Mouse (Mus musculus): ENCODE data around the gene 4930404H24Rik. TPM values are rescaled to one million over a fixed set of nuclear protein-coding genes. Genes with fewer than 3 reads are reported as not detected.

Gene 4930404H24Rik
- polyA plus RNA-seq (2015; fragmentation: Illumina TruSeq; extraction: RNeasy Lipid Tissue Mini Kit (QIAGEN cat#74804); ENCODE audit: insufficient read depth, low read depth, low replicate concordance), result not detected

GRCm38 (mm10) chr2:153492573-153493392 lies at the start of gene 4930404H24Rik:
4930404H24Rik (plus strand) TSS chr2:153492790.

GRCm38 (mm10) chr2:153529931-153530766 lies 37.6 kb downstream of the 4930404H24Rik start, which contains the start of gene Nol4l:
Nol4l (minus strand) TSS chr2:153529971.

Other genes starting within 250 kb of the 4930404H24Rik start
- 2.8 TPM for gene Kif3b, start 201.4 kb upstream of the 4930404H24Rik start, polyA plus RNA-seq (2015; fragmentation: Illumina TruSeq; extraction: RNeasy Lipid Tissue Mini Kit (QIAGEN cat#74804); ENCODE audit: insufficient read depth, low read depth, low replicate concordance)
- 5.4 TPM for gene Asxl1, start 147.0 kb upstream of the 4930404H24Rik start, polyA plus RNA-seq (2015; fragmentation: Illumina TruSeq; extraction: RNeasy Lipid Tissue Mini Kit (QIAGEN cat#74804); ENCODE audit: insufficient read depth, low read depth, low replicate concordance)
- 2.5 TPM for gene Nol4l, start 37.2 kb downstream of the 4930404H24Rik start, polyA plus RNA-seq (2015; fragmentation: Illumina TruSeq; extraction: RNeasy Lipid Tissue Mini Kit (QIAGEN cat#74804); ENCODE audit: insufficient read depth, low read depth, low replicate concordance)
- gene Commd7, start 140.0 kb downstream of the 4930404H24Rik start, polyA plus RNA-seq (2015; fragmentation: Illumina TruSeq; extraction: RNeasy Lipid Tissue Mini Kit (QIAGEN cat#74804); ENCODE audit: insufficient read depth, low read depth, low replicate concordance), result 5.7 TPM
- 1.00 TPM for gene Dnmt3b, start 156.7 kb downstream of the 4930404H24Rik start, polyA plus RNA-seq (2015; fragmentation: Illumina TruSeq; extraction: RNeasy Lipid Tissue Mini Kit (QIAGEN cat#74804); ENCODE audit: insufficient read depth, low read depth, low replicate concordance)
- gene Dnmt3c, start 203.9 kb downstream of the 4930404H24Rik start, polyA plus RNA-seq (2015; fragmentation: Illumina TruSeq; extraction: RNeasy Lipid Tissue Mini Kit (QIAGEN cat#74804); ENCODE audit: insufficient read depth, low read depth, low replicate concordance), result not detected
- 10.2 TPM for gene Mapre1, start 248.5 kb downstream of the 4930404H24Rik start, polyA plus RNA-seq (2015; fragmentation: Illumina TruSeq; extraction: RNeasy Lipid Tissue Mini Kit (QIAGEN cat#74804); ENCODE audit: insufficient read depth, low read depth, low replicate concordance)